Mouse (Mus musculus): ENCODE data around the gene Tex13c3.
"Not testable (repeated sequence)": the region's sequence is repeated elsewhere in the genome, so short reads cannot be mapped to it uniquely, and the experiment has no call there.

Tex13c3 gene

DNA sequence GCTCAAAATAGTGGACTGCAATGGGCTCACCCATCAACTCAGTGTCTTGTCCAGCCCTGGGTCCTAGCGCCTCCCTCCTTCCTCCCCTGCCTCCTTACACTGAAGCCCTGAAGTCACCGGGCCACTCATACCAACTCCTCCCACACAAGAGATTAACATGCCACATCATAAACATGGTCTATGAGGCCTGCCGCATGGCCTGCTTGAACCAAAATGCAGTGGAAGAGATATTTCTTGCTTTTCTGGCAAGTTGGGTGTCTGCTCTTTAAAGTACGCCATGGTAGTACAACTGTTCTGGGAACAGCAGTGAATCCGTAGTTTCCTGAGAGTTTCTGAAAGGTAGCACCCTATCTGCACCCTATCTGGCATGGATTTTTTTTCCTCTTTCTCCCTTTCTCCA is at the start of gene Tex13c3:
Gene Tex13c3 (minus strand): TSS at position 101 of the 400 bp plus-strand sequence.
- DNase-seq: not testable (repeated sequence)

DNA sequence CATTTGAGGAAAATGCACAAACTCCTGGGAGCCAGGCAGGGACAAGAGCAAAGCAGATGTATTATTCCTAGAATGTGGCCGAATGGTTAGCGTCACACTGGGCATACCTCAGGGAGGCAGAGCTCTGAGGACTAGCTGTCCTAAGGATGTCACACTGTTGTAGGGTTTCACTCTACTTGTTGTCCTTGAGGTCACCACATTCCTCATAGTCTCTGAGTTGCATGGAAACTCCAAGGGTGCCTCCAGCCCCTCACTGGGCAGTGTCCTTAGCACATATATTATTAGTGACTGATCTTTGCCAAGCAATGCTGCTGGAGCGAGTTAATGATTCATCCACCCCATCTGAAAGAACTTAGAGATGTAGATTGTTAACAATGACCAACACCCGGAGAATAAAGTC is 8.6 kb upstream of the Tex13c3 start:
- no peak for DNase-seq
